ENCODE assay signal across 26 mouse cellular contexts in the genomic region with DNA sequence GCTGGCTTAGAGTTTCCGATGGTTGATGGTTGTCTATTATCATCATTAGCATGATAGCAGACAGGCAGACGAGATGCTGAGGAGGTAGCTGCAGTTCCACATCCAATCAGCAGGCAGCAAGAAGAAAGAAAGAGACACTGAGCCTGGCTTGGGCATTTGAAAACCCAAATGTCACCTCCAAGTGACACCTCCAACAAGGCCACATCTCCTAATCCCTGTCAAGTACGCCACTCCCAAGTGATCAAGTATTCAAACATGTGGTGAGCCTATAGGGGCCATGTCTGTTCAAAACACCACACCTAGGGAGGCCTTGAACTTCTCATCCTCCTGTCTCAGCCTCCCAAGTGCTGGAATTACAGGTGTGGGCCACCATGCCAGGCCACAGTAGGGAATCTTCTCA.
"Had no signal": no experiment of that assay in that cellular context is flagged by ENCODE, and none has a peak within 500 bp of the region (broad histone marks: within the 10 kb centered on the region; RNA-seq: fewer than 3 reads in every experiment).

No protein-coding gene starts in this region.

- H3K4me3 ChIP-seq: heart, embryonic 10.5 days; heart, embryonic 13.5 days; heart, embryonic 15.5 days; hindbrain, embryonic 13.5 days; hindbrain, embryonic 15.5 days; kidney, embryonic 15.5 days; limb, embryonic 13.5 days; limb, embryonic 15.5 days; liver, embryonic 12.5 days had no signal

- H3K4me1 ChIP-seq: heart, embryonic 10.5 days; heart, embryonic 13.5 days; heart, embryonic 15.5 days; hindbrain, embryonic 13.5 days; hindbrain, embryonic 15.5 days; kidney, embryonic 15.5 days; limb, embryonic 15.5 days; liver, embryonic 12.5 days had no signal

- H3K4me2 ChIP-seq: heart, embryonic 13.5 days; heart, embryonic 15.5 days; hindbrain, embryonic 13.5 days; hindbrain, embryonic 15.5 days; kidney, embryonic 15.5 days; limb, embryonic 13.5 days; limb, embryonic 15.5 days; liver, embryonic 12.5 days had no signal

- H3K27ac ChIP-seq: heart, embryonic 10.5 days; heart, embryonic 13.5 days; heart, embryonic 15.5 days; hindbrain, embryonic 13.5 days; hindbrain, embryonic 15.5 days; hindbrain, postnatal 0 days; kidney, embryonic 15.5 days; kidney, postnatal 0 days; limb, embryonic 13.5 days; limb, embryonic 15.5 days; liver, embryonic 12.5 days; liver, embryonic 14.5 days had no signal

- H3K9ac ChIP-seq: heart, embryonic 13.5 days; heart, embryonic 15.5 days; hindbrain, embryonic 13.5 days; hindbrain, embryonic 15.5 days; kidney, embryonic 15.5 days; limb, embryonic 13.5 days; limb, embryonic 15.5 days; liver, embryonic 12.5 days; liver, embryonic 14.5 days had no signal

- ATAC-seq: hindbrain, postnatal 0 days; intestine, embryonic 16.5 days; liver, embryonic 12.5 days had no signal

- DNase-seq: gastrocnemius, postnatal 14 days; gastrocnemius, postnatal 36 days; heart, adult 18-20 months; heart, postnatal 14 days; heart, postnatal 36 days; kidney, adult 11 months; kidney, adult 2 months; kidney, adult 9 months; kidney, postnatal 14 days; kidney, postnatal 36 days; layer of hippocampus, adult 9-11 months; layer of hippocampus, postnatal 36 days; left cerebral cortex, postnatal 4 days had no signal

- H3K9me3 ChIP-seq: heart, embryonic 10.5 days; heart, embryonic 13.5 days; heart, embryonic 15.5 days; hindbrain, embryonic 13.5 days; hindbrain, embryonic 15.5 days; kidney, embryonic 15.5 days; limb, embryonic 13.5 days; limb, embryonic 15.5 days; liver, embryonic 12.5 days had no signal

- H3K27me3 ChIP-seq: heart, embryonic 13.5 days; heart, embryonic 15.5 days; hindbrain, embryonic 13.5 days; hindbrain, embryonic 15.5 days; kidney, embryonic 15.5 days; limb, embryonic 13.5 days; limb, embryonic 15.5 days; liver, embryonic 12.5 days had no signal

- H3K36me3 ChIP-seq: heart, embryonic 10.5 days; heart, embryonic 13.5 days; heart, embryonic 15.5 days; hindbrain, embryonic 13.5 days; hindbrain, embryonic 15.5 days; kidney, embryonic 15.5 days; limb, embryonic 13.5 days; limb, embryonic 15.5 days; liver, embryonic 12.5 days had no signal
